Mouse (Mus musculus): ENCODE results near the gene Zc3h14. TPM values are rescaled to one million over a fixed set of nuclear protein-coding genes. Genes with fewer than 3 reads are reported as not detected.

Gene Zc3h14
- polyA plus RNA-seq, 1 experiment, result 10.2 TPM

DNA sequence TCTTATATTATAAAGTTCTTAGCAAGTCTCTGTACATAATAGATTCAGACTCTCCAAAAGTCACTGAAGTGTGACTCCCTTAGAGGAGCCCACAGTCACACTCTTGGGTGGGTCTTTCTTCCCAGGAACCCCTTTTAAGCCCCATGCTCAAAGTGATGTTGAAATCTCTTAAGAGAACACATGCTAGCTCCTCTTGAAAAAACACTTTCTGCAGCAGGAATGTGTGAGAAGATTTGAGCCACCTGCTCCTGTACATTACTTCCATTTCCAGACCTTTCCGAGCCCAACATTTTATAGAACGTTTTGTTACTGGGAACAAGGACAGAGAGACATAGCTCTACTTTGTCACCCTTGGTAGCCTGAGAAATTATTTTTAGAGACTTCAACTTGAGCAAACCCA is 88.1 kb downstream of the Zc3h14 start:
- Histone ChIP-seq H3K27me3 (replicated peaks) (no peaks in the 10 kb centered on the region), H3K36me3 (replicated peaks; ENCODE audit: low read length) (no peaks in the 10 kb centered on the region), H3K4me3 (replicated peaks) (no peak overlapping the region), H3K4me1 (0 out of 2 replicates have a peak, but pooled peaks cover 4% of the 10 kb centered on the region), H3K9me3 (no peaks in the 10 kb centered on the region)
- TF ChIP-seq GATA1 (IDR thresholded peaks at IDR 0.05; ENCODE audit: borderline replicate concordance, low read length), result no peak
- no peak for TF ChIP-seq FLI1 (IDR thresholded peaks at IDR 0.05; ENCODE audit: low read length)

DNA sequence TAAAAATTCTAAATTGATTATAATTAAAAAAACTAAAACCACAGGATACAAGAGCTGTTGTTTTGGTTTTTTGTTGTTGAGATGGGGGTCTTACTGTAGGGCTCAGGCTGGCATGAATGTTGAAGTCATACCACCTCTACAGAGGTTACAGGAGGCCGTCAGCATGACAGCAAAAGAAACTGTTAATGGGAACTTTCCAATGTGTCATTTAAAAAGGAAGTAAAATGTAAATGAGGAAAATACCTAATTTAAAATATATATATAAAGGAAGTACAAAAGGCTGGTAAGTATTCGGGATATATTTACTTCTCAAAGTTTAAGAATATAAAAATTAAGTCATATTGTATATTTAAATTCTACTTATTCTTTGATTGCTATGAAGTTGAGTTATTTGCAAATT is 88.7 kb downstream of the Zc3h14 start:
- 0 out of 2 replicates have a peak, but pooled peaks cover 4% of the 10 kb centered on the region for H3K4me1 ChIP-seq
- no peaks in the 10 kb centered on the region for H3K9me3 ChIP-seq
- no peak overlapping the region for H3K4me3 ChIP-seq (replicated peaks)
- no peaks in the 10 kb centered on the region for H3K36me3 ChIP-seq (replicated peaks; ENCODE audit: low read length)
- no peaks in the 10 kb centered on the region for H3K27me3 ChIP-seq (replicated peaks)
- TF ChIP-seq GATA1 (IDR thresholded peaks at IDR 0.05; ENCODE audit: borderline replicate concordance, low read length) (no peak), FLI1 (IDR thresholded peaks at IDR 0.05; ENCODE audit: low read length) (no peak)

Other genes with a start within 250 kb of the Zc3h14 start
- not detected in 2 replicates for gene Kcnk10, start 168.7 kb upstream of the Zc3h14 start, polyA plus RNA-seq (2012; ENCODE audit: insufficient read depth, low replicate concordance)
- 1.2 and 2.0 TPM in 2 replicates for gene Spata7, start 118.8 kb upstream of the Zc3h14 start, polyA plus RNA-seq (2012; ENCODE audit: insufficient read depth, low replicate concordance)
- gene Ptpn21, start 9.6 kb upstream of the Zc3h14 start, polyA plus RNA-seq (2012; ENCODE audit: insufficient read depth, low replicate concordance), result 0.97 TPM in 1 of 2 replicates, not detected in the other
- gene Eml5, start 154.5 kb downstream of the Zc3h14 start, polyA plus RNA-seq (2012; ENCODE audit: insufficient read depth, low replicate concordance), result 0.09 TPM in 1 of 2 replicates, not detected in the other
- gene Ttc8, start 173.6 kb downstream of the Zc3h14 start, polyA plus RNA-seq (2012; ENCODE audit: insufficient read depth, low replicate concordance), result 0.39 TPM in 1 of 2 replicates, not detected in the other

All from megakaryocyte, embryonic 14.5 days (primary cell).